Mouse (Mus musculus): Measurements from ENCODE around the gene Phykpl. TPM values are rescaled to one million over a fixed set of nuclear protein-coding genes. Genes with fewer than 3 reads are reported as not detected.

The Phykpl gene
- total RNA-seq (2017): 21.3 and 23.7 TPM in 2 replicates

DNA sequence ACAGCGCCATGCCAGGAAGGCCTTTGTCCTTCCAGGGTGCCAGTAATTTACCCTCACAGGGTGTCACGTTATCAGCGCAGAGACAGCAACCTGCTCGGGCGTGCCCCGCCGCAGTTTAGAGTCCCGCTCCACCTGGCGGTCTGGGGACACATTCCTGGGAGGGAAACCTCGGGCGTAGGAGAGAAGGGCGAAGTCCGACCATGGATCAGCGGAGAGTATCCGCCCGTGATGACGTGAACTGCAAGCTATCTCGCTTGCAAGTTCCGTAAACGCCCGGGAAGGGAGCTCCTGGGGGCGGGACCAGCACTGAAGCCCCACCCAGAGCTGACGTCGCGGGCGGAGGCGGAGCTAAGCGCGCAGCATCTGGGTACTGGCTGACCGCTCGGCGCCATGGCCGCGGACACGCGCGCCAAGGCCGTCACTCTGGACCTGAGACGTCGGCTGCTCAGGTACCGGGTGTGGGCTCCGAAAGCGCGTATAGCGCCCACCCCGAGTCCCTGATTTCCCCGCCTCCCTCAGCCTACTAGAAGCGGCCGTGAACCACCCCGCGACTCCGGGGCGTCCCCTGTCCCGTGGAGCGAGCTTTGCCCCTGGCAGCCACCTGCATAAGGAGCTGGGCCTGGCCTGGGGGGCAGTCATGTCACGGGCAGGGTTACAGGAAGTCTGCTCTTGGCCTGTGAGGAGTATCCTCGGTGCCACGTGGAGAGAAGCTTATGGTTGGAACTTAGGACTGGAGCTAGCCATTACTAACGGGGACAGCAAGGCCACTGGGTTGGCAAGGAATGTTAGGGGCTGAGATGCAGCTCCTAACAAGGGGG, at the start of gene Phykpl:
Gene Phykpl (plus strand): TSS at position 327 of the 818 bp plus-strand sequence.
- peak; percentile 88 for ATAC-seq (ENCODE audit: extremely low read depth, insufficient number of reproducible peaks, low FRiP score, poor library complexity, severe bottlenecking)

DNA sequence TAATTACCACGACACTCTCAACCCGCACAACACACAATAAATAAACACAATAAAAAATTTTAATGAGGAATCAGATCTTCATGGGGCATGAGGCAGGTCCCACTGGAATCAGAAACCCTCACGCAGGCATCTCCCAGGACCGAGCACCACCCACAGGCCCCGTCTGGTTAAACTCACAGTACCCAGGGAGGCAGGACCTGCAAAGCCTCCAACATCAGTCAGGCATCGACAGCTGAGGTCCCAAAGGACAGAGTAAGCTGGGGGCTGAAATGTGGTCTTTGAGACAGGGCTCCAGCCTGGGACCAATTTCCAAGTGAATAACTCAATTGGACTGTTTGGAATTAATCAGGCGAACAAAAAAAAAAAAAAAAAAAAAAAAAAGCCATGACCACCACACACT, 46.2 kb upstream of the Phykpl start:
- ATAC-seq (ENCODE audit: extremely low read depth, insufficient number of reproducible peaks, low FRiP score, poor library complexity, severe bottlenecking): no peak

DNA sequence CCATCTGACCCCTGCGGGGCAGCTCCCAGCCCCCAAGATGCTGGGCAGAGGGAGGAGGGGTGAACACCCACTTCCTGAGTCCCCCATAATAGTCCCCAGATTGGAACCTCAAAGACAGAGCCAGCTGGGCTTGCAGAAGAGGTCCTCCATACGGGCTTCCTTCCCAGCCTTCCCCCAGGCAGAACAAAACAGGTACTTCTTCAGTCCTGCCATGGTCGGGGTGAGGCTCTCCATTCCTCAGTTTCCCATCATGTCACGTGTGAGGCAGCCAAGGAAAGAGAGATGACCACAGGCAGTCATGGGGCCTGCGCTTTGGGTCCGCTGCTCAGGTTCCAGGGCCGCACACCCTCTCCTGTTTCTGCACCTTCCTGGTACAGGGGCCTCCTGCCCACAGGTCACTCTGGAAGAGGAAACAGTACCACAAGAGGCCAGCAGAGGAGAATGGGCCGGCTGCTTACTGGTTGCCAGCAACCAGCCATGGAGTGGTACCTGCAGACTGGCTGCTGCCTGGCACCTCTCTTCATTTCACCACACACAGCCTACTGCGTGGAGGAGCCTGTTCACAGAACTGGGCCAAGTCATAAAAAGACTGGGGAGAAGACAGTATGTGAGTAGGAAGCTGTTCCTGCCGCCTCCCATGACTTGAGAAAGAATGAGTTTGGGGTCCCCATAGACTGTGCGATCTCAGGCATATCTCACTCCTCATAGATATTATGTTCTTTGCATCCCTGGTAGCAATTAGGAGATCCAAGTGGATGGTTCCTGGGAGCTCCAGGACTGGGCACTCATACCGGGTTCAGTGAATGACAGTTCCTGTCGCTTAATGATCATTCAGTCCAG, 45.4 kb upstream of the Phykpl start:
- no peak for ATAC-seq (ENCODE audit: extremely low read depth, insufficient number of reproducible peaks, low FRiP score, poor library complexity, severe bottlenecking)

DNA sequence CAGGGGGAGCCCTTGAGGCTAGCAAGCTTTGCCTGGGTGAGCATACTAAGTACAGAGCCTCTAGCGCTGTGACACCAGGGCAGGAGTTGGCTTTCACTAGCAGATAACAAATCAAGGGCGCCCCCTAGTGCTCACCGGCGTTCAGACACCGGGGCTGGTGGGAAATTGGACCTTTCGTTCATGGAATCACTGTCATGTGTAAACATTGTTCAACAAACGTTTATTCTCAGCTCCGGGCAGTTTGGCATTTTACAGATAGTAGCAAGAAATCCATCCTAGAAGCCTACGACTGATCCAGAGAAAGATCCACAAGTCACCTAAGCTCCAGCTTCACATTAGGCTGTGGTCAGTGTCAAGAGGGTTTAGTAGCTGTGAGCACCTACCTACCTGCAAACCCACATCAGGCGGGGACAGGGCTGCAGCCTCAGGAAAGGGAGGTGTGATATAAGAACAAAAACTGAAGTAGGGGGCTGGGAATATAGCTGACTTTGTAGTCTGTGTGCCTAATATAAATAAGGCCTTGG, 44.7 kb upstream of the Phykpl start:
- peak; percentile 97 for ATAC-seq (ENCODE audit: extremely low read depth, insufficient number of reproducible peaks, low FRiP score, poor library complexity, severe bottlenecking)

DNA sequence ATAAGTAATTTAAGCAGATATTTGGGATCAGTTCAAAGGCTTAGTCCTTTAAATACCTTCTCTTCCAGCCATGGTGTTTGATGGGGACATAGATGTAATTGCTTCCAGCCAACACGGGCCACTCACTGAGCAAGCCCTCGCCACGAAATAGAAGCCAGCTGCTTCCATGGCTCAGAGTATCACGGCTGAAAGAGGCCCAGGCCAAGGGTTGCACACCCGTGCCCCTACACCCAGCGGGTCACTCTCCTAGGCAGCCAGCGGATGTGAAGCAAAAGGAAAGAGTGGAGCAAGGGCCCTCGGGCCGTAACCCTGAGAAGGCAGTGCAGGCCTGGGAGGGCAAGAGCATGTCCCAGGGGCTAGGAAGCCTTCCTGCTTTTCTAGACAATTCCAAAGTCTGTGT, 42.1 kb upstream of the Phykpl start:
- ATAC-seq (ENCODE audit: extremely low read depth, insufficient number of reproducible peaks, low FRiP score, poor library complexity, severe bottlenecking): no peak

DNA sequence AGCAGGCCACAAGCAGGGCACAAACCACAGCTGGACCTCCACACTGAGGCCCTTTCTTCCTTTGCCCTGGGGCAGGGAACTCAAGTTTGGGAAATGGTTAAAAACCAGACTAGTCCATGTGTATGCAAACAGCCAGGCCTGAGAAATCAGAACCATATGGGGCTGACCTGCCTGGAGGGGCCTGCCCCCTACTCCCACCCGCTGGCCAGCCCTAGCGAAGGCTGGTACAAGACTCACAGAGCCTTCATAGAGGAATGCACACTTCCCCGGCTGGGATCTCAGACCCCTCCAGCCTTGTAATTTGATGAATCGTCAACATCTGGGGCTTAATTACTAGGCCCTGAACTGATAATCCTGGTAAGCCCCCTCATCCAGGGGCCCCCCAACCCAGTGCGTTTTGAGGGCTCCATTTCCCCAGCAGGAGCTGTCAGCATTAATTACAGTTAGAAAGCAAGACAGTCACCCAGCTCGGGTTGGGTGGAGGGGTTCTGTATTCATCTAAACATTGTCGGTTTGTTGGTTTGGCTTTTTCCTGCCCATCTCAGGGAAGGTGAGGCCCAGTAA, 41.0 kb upstream of the Phykpl start:
- no peak for ATAC-seq (ENCODE audit: extremely low read depth, insufficient number of reproducible peaks, low FRiP score, poor library complexity, severe bottlenecking)

DNA sequence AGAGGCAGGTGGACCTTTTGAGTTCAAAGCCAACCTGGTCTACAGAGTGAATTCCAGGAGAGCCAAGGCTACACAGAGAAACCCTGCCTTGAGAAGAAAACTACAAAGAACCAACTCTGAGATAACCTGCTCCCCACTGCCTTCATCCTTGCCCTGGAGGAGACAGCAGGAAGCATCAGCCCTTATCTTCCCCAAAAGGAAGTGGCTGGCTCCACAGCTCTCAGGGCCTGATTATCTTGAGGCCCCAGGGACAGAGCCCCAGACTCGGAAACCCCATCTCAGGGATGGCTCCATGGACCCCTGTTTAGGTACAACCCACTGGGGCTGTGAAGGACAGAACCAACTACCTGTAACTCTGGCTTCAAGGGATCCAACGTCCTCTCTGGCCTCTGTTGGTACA, 40.1 kb upstream of the Phykpl start:
- ATAC-seq (ENCODE audit: extremely low read depth, insufficient number of reproducible peaks, low FRiP score, poor library complexity, severe bottlenecking): no peak

DNA sequence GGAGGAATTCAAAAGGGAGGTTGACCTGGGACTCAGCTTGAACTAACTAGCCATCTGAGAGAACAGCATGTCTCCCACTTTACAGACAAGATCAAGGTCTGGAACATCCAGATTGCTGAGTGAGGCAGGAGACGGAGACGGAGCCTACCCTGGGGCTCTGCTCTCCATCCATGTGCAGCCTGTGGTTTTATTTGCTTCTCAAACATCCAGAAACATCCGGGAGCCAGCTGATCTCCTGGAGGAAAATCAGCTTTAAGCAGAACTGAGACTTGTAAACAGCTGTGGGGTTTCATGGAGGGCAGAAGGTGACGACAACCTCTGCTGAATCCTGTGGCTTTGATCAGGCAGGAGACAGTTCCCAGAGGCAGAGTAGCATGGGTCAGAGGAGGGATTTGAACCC, 38.7 kb upstream of the Phykpl start:
- ATAC-seq (ENCODE audit: extremely low read depth, insufficient number of reproducible peaks, low FRiP score, poor library complexity, severe bottlenecking): no peak

DNA sequence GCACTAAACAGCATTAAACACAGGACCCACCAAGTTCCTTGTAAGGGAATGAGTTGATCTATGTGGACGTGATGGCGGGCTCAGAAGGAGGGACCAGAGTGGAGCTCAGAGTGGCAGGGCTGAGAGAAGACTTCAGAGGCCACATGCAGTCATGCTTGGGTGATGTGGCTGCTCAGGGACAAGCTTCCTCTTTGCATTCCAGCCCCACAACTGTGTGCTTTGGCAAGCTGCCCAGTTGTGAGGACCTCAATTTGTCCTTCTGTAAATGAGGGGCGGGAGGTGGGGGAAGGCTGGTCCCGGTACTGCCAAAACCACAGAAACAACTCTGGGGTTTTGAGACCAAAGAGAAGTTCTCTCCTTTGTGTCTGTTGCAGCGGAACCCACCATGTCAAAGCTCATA, 33.3 kb upstream of the Phykpl start:
- ATAC-seq (ENCODE audit: extremely low read depth, insufficient number of reproducible peaks, low FRiP score, poor library complexity, severe bottlenecking): 0 out of 2 replicates have a peak, but pooled peaks have one; percentile 10

DNA sequence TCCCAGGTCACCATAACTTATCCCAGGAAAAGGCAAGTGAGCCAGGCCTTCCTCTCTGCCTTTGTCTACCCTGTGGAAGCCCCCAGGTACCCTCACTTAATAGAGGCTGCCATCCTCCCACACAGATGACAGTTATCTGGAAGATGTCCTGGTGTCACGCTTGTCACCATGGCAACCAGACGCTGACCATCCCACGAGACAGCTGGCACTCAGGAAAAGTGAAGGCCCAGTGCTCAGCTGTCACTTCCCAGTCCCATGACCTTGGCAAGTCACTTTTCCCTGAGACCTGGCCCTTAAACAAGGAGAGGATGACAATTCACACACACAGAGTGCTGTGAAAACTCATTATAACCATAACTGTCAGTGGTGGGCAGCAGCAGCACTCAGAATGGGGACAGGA, 32.5 kb upstream of the Phykpl start:
- ATAC-seq (ENCODE audit: extremely low read depth, insufficient number of reproducible peaks, low FRiP score, poor library complexity, severe bottlenecking): no peak

DNA sequence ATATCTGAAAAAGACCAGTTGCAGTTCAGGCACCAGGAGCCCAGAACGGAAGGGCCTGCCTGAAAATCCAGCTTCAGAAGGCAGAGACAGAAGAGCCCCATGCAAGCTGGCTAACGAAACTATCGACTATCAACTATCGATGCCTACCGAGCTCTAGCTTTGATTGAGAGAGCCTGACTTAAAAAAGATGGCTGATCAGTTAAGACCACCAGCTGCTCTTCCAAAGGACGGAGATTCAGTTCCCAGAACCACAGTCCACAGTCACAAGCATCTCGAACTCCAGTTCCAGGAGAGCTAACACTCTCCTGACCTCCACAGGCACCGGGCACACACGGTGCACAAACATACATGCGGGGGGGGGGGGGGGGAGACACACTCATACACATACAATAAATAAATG, 30.0 kb upstream of the Phykpl start:
- no peak for ATAC-seq (ENCODE audit: extremely low read depth, insufficient number of reproducible peaks, low FRiP score, poor library complexity, severe bottlenecking)

DNA sequence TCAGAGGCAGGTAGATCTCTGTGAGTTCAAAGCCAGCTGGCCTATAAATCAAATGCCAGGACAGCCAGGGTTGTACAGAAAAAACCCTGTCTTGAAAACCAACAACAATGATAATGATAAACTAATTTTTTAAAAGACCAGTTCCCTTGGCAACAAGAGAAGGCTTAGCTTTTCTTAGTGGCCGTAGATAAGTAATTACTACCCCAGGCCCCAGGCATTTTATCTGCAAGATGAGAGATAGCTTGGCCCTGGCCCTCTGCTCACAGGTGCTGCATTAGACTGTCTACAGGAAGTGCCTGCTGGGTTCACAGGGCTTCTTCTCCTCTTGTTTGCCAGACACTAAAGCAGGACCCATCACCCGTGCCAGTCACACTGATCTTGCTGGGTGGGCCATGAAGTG, 29.5 kb upstream of the Phykpl start:
- ATAC-seq (ENCODE audit: extremely low read depth, insufficient number of reproducible peaks, low FRiP score, poor library complexity, severe bottlenecking): no peak

DNA sequence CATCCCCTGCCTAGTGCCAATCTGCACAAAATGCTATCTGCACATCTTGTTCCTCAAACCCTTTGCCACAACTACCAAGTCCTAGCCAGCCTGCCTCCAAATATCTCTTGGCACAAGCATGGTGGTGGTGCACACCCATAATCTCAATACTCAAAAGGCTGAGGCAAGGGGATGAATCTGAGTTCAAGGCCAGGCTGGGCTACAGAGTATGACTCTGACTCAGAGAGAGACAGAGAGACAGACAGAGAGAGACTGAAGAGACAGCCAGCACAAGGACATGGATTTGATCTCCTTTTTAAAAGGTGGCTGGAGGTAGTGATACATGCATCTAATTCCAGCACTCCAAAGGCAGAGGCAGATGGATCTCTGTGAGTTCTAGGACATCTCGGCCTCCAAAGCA, 21.3 kb upstream of the Phykpl start:
- ATAC-seq (ENCODE audit: extremely low read depth, insufficient number of reproducible peaks, low FRiP score, poor library complexity, severe bottlenecking): no peak

DNA sequence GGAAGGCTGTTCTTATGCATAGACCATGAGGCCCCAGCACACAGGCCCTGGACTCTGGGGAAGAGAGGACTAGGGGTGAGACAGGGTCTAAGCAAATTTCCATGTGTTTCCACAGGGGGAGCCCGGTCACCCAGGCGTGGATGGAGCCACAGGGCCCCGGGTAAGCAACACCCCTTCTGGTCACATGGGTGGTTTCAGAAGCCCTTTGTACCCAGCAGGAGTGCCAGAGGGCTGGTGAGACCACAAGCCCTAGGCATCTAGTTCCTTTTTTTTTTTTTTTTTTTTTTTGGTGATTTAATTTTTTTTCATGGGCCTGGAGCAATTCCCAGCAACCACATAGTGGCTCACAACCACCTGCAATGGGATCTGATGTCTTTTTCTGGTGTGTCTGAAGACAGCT, 19.5 kb upstream of the Phykpl start:
- 0 out of 2 replicates have a peak, but pooled peaks have one; percentile 27 for ATAC-seq (ENCODE audit: extremely low read depth, insufficient number of reproducible peaks, low FRiP score, poor library complexity, severe bottlenecking)

DNA sequence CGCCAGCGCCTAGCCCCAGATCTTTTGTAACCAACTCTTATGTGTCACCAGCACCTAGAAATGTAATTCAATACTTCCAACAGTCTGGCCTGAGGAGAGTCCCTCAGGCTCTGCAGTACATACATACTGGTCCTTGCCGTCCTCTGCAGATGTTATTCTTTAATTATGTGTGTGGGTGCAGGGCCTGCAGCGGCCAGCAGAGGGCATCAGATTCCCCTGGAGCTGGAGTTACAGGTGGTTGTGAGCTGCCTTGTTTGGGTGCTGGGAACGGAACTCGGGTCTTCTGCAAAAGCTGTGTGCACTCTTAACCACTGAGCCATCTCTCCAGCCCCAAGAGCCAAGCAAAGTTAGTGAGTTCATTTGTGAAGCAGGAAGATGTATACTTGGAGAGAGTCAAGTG, 18.6 kb upstream of the Phykpl start:
- no peak for ATAC-seq (ENCODE audit: extremely low read depth, insufficient number of reproducible peaks, low FRiP score, poor library complexity, severe bottlenecking)

DNA sequence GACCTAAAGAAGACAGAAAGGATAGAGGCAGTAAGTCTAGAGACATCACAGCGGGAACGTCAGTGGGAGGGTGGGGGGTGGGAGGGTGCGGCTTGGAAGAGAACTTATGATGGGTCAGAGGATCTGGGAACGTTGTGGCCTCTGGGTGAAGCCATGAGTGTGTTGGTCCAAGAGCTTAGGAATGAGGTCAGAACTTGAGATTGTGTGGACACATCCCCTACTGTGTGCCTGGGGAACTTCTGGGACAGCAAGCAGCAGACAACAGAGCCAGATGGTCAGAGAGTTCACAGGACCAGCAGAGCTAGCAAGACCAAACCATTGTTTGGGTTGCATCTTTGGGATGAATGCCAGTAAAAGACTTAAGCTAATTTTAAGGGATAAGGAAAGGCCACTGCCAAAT, 15.8 kb upstream of the Phykpl start:
- ATAC-seq (ENCODE audit: extremely low read depth, insufficient number of reproducible peaks, low FRiP score, poor library complexity, severe bottlenecking): no peak

DNA sequence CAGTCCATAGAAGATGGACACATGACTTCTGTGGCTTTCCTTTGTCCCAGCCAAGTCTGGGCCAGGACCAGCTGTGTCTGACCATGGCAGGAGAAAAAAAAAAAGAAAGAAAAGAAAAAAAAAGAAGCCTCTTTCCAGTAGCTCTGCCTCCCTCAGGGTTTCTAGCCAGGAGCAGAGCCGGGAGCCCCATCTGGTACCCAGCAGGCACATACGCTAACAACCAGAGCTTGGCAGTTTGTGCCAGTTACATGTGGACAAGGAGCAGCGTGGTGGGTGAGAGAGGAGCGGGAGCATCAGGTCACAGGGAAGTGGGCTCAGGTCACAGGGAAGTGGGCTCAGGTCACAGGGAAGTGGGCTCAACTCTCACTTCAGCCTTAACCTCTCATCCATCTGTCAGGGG, 8.1 kb upstream of the Phykpl start:
- ATAC-seq (ENCODE audit: extremely low read depth, insufficient number of reproducible peaks, low FRiP score, poor library complexity, severe bottlenecking): no peak

DNA sequence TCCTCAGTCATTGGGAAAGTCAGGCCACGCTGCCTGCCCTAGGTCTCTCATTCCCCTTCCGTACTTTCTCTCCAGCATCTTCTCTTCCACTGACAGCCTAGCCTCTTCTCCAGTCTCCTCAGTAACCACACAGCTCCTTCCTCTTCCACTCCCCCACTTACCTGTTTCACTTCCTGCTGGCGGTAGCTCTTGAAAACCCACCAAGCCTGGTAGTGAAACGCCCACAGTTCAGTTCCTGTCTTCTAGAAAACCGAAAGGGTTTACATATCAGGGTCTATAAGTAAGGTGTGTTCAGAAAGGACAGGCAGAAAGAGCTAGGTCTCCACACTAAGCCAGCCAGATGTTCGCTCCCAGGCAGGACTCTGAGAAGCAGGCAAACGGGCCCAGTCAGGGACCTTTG, 7.0 kb upstream of the Phykpl start:
- peak; percentile 83 for ATAC-seq (ENCODE audit: extremely low read depth, insufficient number of reproducible peaks, low FRiP score, poor library complexity, severe bottlenecking)

DNA sequence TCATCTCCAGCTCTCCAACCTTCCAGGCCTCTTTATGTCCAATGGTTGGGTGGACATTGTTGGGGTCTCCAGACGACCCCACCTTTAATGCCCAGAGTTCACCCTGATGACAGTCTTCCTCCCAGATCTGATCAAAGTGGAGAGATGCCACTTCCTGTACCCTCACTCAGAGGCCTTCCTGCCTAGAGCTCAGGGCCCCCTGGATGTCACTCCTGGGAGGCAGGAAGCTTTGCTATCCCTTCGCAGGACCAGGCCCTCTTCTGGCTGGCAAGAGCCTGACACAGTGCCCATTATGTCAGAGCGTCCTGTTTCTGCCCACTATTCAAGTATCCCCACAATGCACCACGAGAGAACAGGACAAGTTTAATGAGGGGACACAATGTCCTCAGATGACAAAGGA, 5.5 kb upstream of the Phykpl start:
- ATAC-seq (ENCODE audit: extremely low read depth, insufficient number of reproducible peaks, low FRiP score, poor library complexity, severe bottlenecking): no peak

DNA sequence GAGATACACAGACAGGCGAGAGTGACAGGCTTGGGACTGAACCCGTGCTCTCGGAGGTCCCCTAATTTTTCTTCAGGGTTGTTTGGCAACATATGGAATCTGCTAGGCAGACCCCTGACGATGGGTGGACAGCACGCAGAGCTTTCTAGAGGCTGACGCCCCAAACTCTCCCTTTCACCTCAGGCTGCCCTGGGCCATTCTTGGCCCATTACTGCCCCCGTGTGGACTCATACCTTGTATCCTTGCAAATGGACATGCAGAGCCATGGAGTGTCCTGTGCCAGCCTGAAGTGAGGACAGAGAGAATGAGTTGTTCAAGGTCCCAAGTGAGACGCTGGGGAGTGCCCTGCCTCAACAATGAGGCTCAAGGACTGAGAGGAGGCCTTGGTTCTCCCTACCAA, 1.8 kb upstream of the Phykpl start:
- ATAC-seq (ENCODE audit: extremely low read depth, insufficient number of reproducible peaks, low FRiP score, poor library complexity, severe bottlenecking): peak; percentile 55
